Mouse (Mus musculus) sigmoid colon, adult 10 weeks (tissue): ENCODE results near the gene B4gat1. TPM values are rescaled to one million over a fixed set of nuclear protein-coding genes. Genes with fewer than 3 reads are reported as not detected.

Experiments
- polyA plus RNA-seq: library from polyadenylated mRNA; stranded (reverse); fragments of 350-450 nt; fragmentation: Illumina TruSeq; extraction: RNeasy Lipid Tissue Mini Kit (QIAGEN cat#74804); gene quantifications from one replicate; pipeline ENCODE4 v1.2.3, GENCODE M21; 2014; ENCODE audit warnings: low read depth, low replicate concordance

Gene B4gat1
- 10.9 TPM for polyA plus RNA-seq

GRCm38 (mm10) chr19:5038709-5039156, at the start of gene B4gat1, which contains the start of gene AC124502.3:
Gene B4gat1 (plus strand): TSS chr19:5038826.
Gene AC124502.3 (plus strand): TSS chr19:5038891.

DNA sequence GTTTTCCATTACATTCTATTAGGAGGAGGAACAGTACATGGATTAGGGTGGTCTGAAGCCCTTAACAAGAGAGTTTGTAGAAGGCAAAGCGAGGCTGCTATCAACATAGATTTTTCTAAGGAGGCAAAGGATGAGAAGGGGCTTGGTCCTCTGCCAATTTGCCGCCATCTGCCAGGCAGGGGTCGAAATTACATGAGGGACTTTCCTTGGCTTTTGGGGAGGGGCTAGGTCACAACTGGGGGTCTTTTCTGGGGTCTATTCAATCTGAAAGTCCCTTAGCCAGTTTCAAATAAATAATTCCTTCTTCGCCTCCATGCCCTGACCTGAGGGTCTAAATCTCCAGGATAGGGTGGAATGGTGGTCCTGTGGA, 48.4 kb upstream of the B4gat1 start, which contains the start of gene Npas4:
Gene Npas4 (minus strand): TSS at position 61 of the 370 bp plus-strand sequence.

GRCm38 (mm10) chr19:5023621-5024479, 14.8 kb upstream of the B4gat1 start, which contains the start of gene Slc29a2:
Gene Slc29a2 (plus strand): TSS chr19:5023860.

DNA sequence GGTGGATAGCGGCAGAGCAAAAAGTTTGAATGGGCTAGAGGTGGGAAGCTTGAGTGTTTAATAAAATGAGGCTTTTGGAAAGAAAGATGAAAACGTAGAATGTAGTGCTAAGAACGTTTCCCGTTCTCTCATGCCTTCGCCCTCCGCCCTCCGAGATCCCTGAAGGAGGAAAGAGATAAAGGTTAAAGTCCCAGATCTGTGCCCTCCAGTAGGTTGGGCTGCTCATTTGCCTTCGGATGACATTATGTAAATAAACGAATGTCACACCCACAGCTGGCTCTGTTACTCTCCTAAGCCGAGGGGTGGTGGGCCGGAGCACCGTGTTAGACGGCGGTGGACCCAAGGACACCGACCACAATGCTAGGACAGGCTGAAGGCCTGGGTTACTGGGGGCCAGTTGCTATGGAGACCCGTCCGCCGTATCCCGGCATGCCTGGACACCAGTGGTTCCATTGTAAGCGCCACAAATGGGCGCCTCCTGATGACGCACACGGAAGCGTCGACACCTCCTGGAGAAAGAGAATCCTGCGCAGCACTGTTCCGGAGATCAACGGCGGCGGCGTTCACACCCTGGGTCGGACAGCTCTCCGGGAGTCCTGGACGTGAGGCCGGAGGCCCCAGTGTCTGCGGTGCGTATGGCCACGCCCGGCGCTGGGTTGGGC, 2.4 kb downstream of the B4gat1 start, which contains the start of gene Brms1:
Gene Brms1 (plus strand): TSS at position 493 of the 662 bp plus-strand sequence.

DNA sequence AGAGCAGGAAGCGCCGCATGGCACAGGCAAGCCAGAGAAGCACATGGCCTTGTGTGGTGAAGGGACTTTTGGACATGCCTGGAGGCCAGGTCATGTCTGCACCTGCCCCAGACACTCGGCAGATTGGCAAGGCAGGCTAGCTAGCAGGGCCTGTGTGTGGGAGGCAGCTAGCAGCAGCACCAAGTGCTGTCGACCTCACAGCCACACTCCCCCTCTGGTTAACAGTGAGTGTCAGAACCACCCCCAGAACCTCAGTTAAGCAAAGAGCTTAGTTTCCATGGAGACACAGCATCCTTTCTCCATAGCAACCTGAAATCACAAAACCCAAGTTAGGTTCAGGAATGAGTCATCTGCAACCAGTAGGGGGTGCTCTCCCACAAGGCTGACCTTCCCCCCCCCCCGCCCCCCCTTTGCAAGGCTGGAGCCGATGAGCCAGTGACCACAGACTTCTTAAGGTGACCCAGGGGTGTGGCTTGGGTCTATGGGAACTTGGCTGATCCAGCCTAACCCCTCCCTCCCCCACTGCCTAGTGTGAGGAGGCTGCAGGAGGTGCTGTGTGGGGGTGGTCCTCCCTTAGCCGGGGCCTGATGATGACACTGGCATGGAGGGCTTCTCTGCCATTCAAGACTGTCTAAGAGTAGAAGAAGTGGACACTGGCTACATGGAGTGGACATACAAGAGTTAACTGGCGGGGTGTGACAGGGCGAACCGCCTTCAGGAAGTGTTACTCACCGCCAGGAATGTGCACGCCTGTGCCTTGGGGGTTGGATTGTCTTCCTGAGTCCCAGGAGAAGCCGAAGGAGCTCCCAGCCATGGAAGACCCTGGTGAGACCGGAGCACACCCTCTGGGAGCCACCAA, 11.7 kb downstream of the B4gat1 start, which contains the start of gene Rin1:
Gene Rin1 (plus strand): TSS at position 435 of the 859 bp plus-strand sequence.

GRCm38 (mm10) chr19:5067867-5068569, 29.4 kb downstream of the B4gat1 start, which contains the start of gene Cd248:
Gene Cd248 (plus strand): TSS chr19:5068078.

DNA sequence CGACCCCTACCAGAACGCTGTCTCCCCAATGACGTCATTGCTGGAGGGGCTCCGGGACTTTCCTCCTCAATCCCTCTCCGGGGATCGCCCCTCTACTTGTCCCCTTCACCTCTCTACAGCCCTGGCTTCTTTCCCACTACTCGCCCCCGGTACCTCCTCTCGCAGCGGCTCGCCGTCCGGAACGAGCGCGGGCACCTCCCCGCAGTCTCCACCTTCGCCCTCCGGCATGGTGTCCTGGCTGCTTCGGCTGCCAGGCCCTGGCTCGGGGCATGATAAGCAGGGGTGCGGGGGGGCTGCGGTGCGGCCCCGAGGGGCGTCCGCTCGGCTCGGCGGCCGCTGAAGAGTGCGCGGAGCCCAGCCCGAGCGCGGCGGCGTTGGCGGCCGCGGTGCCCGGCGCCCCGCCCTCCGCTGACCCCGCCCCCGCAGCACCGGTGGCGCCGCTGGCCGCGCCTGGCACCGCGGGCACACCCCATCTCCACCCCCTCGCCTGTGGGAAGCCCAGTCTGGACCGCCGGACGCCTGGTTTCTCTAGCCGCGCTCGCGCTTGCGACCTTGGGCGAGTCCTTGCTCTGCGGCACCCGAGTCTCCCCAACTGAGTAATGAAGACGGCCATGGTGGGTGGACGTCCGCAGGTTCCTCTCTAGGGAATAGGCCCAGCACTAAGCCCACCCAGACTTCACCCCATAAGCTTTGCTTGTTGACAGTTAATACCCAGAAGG, 46.7 kb downstream of the B4gat1 start, which contains the start of gene Tmem151a:
Gene Tmem151a (minus strand): TSS at position 387 of the 719 bp plus-strand sequence.

DNA sequence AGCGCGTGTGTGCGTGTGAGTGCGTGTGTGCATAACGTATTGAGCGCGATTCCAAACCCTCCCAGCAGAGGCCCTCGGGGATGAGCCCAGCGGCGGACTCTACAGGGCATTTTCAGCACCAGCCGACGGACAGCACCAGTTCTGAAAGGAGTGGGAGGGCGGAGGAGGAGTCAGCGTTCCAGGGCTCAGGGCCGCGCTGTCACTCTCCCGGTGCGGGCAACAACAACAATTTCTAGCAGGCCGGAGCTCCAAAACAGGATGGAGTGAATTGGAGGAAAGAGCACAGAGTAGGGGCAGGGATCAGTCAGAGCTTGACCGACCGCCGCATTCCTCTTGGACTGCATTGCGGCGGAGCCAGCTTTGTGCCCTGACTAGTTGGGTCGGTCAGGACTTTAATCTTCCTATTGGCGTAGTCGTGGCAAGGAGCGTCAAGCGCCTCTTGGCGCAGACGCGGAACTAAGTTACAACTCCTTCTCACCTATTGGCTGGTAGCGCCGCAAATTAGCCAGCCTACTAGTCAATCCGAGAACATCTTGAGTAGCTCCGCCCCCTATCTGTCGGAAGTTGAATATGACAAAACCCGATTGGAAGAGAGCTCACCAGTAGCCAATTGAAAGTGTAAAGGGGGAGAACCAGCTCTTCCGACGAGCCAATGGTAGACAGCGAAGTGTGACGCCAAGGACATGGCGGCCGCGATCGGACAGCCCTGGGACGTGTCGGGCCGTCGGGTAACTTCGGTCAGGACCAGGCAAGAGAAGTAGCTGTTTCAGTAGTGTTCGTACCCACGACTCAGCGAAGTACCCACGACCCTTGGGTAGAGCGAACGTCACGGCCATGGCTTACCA, 49.5 kb downstream of the B4gat1 start, which contains the start of gene Yif1a:
Gene Yif1a (plus strand): TSS at position 655 of the 845 bp plus-strand sequence.

Other genes starting within 250 kb of the B4gat1 start
- gene Rbm4, start 244.9 kb upstream of the B4gat1 start, polyA plus RNA-seq: 18.8 TPM
- 6.3 TPM for gene Gm21992, start 227.2 kb upstream of the B4gat1 start, polyA plus RNA-seq
- 7.5 TPM for gene Rbm14, start 227.2 kb upstream of the B4gat1 start, polyA plus RNA-seq
- gene Ccs, start 199.5 kb upstream of the B4gat1 start, polyA plus RNA-seq: 1.9 TPM
- 0.32 TPM for gene Ccdc87, start 199.5 kb upstream of the B4gat1 start, polyA plus RNA-seq
- gene Ctsf, start 183.7 kb upstream of the B4gat1 start, polyA plus RNA-seq: 10.3 TPM
- not detected for gene Actn3, start 160.9 kb upstream of the B4gat1 start, polyA plus RNA-seq
- 23.1 TPM for gene Zdhhc24, start 160.2 kb upstream of the B4gat1 start, polyA plus RNA-seq
- 2.1 TPM for gene Bbs1, start 132.2 kb upstream of the B4gat1 start, polyA plus RNA-seq
- 5.8 TPM for gene Dpp3, start 110.5 kb upstream of the B4gat1 start, polyA plus RNA-seq
- gene Peli3, start 95.7 kb upstream of the B4gat1 start, polyA plus RNA-seq: 0.85 TPM
- 16.4 TPM for gene Mrpl11, start 76.7 kb upstream of the B4gat1 start, polyA plus RNA-seq
- 0.16 TPM for gene Npas4, start 48.5 kb upstream of the B4gat1 start, polyA plus RNA-seq
- gene Slc29a2, start 15.0 kb upstream of the B4gat1 start, polyA plus RNA-seq: not detected
- 0.32 TPM for gene AC124502.3, start 65 bp downstream of the B4gat1 start, polyA plus RNA-seq
- gene Brms1, start 2.5 kb downstream of the B4gat1 start, polyA plus RNA-seq: 1.1 TPM
- 0.66 TPM for gene Rin1, start 11.7 kb downstream of the B4gat1 start, polyA plus RNA-seq
- 0.32 TPM for gene Cd248, start 29.3 kb downstream of the B4gat1 start, polyA plus RNA-seq
- not detected for gene Tmem151a, start 46.7 kb downstream of the B4gat1 start, polyA plus RNA-seq
- gene Yif1a, start 49.7 kb downstream of the B4gat1 start, polyA plus RNA-seq: 17.9 TPM
- not detected for gene Cnih2, start 59.7 kb downstream of the B4gat1 start, polyA plus RNA-seq
- 2.5 TPM for gene Rab1b, start 68.2 kb downstream of the B4gat1 start, polyA plus RNA-seq
- 0.25 TPM for gene Klc2, start 79.7 kb downstream of the B4gat1 start, polyA plus RNA-seq
- 3.0 TPM for gene Pacs1, start 234.3 kb downstream of the B4gat1 start, polyA plus RNA-seq